Mouse (Mus musculus) layer of hippocampus, postnatal 14 days (tissue): ENCODE measurements around the gene Aggf1. TPM values are rescaled to one million over a fixed set of nuclear protein-coding genes. Genes with fewer than 3 reads are reported as not detected.
A peak's percentile ranks its signal among the peaks of the same experiment; 100 is the strongest.

ENCODE experiments used
- DNase-seq, 2 experiments: peaks; one replicate each; pipeline ENCODE4 v3.0.0; 2021 to 2022; ENCODE audit warnings: low spot score in 2 of 2, mixed read lengths in 1 of 2
- total RNA-seq, 2 experiments: library from RNA; stranded (reverse); gene quantifications; 2 replicates each; pipeline ENCODE4 v1.2.3; 2021

The Aggf1 gene
- total RNA-seq, 2 experiments from 2014 or later, result 44.1 to 45.5 TPM

DNA sequence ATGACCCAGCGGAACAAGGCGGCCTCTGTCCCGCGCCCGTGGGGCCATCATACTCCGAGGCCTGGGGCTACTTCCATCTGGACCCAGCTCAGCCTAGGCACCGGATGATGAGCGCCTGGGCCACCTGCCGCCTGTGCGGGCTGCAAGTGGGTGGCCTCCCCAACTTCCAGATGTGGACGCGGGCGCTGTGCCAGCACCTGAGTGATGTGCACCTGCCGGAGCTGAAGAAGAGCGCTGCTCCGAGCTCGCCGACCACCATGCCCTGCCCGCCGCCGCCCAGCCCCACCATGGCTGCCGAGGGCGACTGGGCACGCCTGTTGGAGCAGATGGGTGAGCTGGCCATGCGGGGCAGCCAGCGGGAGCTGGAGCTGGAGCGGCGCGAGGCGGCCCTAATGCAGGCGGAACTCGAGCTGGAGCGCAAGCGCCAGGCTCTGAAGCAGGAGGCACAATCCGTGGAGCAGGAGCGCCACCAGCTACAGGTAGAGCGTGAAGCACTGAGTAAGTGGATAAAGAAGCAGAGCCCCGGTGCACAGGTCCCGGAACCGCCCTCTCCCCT lies 39.0 kb downstream of the Aggf1 start:
- no peak for DNase-seq

DNA sequence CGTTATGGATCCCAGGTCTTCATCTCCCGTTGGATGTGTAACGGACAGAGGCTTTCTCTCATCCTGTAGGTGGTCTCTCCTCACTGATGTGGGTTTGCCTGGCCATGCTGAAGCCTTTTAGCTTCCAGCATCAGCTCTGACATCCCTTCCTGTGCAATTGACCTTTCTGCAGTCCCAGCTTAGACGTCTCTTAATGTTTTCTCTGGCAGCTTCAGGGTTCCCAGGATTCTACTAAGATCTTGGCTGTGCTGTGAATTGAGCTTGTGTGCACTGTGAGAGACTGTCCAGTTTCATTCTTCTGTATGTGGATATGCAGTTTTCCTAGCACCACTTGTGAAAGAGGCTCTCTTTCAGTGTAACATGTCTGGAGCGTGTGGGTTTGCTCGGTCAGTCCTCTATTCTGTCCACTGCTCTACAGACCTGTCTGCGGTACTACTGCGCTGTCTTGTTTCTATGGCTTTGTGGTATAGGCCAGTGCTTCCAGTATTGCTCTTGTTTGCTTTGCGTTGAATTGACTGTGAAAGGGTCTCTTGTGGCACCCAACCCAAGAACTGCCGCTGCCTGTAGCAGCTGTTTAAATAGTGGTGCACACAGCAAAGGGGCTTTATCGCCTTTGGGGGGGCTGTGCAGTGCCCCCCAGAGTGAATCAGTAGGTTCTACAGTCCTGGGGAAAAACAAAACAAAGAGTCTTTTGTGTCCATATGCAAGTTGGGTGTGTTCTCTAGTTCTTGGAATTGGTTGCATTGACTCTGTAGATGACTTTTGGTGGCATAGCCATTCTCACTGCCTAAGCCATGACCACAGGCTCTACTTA lies 42.9 kb downstream of the Aggf1 start:
- DNase-seq, result no peak

DNA sequence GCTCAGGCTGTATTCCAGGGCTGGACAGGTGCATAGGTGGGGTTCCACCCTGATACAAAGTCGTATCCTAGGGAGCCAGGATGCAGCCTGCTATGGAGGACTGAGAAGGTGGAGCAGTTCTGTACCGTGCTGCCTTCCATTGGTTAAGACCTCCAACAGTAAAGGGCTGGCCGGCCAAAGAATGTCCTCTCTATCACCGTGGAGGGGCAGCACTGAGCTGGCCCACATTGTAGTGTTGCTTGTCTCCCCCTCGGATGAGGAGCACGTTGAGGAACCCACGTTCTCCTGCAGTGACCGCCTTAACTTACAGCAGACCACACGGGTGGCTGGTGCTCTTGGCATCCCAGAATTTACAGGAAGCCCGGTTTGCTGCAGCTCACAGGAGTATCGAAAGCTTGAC lies 44.6 kb downstream of the Aggf1 start:
- no peak for DNase-seq

DNA sequence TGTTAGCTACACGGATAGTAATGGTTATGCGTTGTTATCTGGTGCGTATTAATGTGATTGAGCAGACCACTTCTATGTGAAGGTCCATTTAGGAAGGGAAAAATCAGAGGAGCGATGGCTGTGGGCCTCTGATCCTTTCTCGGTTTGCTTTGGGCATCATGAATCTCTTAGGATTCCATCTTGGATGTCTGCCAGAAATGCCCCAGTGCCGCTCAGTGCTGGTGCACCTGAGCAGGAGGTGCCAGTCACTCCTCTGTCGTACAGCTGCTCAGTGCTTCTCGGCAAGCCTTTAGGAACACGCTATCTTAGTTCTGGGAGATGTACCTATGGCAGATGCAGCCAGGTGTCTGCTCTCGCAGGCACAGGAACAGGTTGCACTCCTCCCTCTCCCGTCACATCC lies 46.4 kb downstream of the Aggf1 start:
- DNase-seq, result no peak

DNA sequence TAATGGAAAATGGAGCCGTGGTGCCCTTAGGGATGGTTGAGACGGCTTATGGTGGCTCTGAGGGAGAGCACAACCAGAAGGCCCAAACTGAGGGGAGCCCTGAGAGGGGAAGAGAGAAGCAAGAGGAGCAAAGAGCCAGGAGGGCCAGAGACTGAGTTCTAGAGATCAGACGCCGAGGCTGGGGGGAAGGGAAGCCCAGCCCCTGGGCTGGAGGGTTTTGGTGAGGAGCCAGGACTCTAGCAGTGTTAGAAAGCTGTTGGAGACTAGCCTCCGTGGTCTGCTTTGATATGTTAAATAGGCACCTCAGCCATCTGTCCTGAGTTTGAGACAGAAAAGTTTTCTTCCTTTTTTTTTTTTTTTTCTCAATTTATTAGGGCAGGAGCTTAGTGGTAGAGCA lies 47.8 kb downstream of the Aggf1 start:
- peak in 1 of 2 experiments; percentile 72 for DNase-seq

DNA sequence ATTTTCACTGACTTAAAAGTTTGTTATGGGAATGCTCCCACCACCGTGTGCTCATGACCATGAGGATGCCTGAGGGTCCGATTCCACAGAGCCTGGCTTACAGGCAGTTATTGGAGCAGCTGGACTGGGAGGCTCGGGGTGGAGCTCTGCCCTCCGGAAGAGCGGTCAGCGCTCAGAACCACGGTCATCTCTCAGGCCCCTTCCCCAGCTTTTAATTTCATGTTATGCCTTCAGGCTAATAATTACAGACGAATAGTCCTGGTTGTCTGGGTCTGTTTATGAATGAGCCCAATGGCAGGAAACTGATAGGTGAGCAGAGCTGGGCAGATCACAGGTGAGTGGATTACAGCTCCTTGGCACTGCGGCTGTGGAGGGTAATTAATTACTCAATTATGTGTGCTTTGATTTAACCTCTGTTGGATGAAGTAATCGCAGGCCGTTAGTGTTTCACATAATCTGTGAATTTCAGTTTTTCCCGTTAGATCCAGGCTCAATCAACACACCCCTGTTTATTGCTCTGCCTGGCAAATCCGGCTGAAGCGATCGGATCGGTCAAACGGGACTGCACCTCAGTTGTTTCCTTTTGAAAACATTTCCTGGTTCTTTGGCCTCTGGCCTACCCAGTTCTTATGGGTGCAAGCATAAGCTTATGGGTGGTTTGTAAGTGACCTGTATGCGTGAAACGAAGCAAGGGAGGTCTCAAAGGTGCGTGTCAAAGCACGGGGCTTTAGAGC lies 48.4 kb downstream of the Aggf1 start:
- no peak for DNase-seq

DNA sequence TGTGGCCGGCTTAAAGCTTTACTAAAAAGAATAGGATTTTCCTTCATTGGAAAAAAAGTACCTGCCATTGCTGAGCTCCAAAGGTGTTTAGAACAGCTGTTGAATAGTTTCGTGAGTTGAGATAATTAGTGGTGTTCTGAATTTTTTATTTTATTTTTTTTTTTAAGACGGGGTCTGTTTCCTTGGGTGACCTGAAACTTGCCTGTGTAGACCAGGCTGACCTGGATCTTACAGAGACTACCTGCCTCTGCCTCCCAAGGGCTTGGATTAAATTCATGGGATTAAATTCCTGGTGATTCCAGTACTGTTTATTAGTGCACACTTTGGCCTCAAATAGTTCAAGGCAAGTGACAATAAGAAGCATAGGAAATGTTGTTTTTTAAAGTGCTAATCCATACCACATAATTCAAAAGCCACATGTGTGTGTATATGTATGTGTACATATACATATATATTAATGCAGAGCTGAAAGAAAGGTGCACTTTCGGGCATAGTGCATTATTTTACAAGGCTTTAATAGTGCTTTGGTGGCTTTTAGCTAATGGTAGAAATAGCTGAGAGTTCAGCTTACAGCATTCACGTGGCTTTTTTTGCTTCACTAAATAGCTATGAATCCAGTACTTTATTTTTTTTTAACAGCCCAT lies 49.1 kb downstream of the Aggf1 start:
- DNase-seq, result no peak

DNA sequence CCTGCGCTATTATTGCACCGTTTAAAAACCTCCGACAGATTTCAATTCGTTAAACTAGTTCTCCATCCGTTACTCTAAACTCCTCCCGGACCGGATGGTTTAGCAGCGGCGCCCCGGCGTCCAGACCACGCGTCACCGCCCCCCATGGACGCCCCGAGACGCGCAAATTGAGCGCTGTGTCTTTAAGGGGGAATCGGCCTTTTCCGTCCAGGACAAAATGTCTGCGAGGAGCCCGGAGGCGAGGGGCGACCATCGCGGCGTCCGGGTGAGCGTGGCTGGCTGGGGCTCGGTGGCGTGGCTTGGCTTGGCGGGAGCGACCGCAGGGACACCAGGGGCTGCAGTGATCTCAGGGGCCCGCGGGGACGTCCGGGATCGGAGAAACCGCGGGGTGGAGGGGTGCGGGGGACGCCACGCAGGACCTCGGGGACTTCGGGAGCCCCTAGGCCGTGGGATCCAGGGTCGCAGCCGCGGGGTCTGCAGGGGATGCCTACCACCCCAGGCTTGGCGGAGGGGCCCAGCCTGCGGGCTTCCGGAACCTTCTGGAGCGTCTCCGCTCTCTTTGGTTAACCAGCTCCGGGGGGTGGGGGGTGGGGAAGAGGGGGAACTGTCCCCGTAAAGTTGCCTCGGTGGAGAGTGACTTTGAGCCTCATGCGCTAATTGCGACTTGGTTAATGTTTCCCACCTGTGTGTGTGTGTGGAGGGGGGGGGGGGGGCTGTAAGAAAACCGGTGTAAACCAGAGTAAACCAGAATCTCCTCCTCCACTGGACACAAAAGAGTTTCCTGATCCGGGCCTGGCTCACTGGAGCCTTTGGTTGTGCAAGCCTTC lies 49.9 kb downstream of the Aggf1 start:
- DNase-seq, result peak; percentile 75 to 76

DNA sequence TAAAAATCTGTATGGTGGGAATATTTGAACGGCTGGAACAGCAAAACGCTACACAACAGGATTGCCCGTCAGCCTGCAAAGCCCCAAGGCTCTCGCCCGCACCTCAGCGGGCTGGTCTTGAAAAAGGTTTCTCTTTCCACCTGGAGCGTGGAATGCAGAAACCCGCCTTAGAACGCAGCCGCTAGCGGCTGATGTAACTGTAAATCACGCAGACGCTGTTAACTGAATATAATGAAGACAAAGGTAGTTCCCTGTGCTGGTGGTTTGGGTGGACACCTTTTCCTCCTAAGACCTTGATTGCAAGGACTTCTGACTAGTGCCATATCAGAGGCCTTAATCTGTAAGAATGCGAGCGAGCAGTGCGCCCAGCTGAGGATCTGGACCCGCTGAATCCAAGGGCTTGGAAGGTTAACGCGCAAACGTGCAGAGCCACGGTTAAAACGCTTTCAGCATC lies 50.5 kb downstream of the Aggf1 start:
- no peak for DNase-seq

DNA sequence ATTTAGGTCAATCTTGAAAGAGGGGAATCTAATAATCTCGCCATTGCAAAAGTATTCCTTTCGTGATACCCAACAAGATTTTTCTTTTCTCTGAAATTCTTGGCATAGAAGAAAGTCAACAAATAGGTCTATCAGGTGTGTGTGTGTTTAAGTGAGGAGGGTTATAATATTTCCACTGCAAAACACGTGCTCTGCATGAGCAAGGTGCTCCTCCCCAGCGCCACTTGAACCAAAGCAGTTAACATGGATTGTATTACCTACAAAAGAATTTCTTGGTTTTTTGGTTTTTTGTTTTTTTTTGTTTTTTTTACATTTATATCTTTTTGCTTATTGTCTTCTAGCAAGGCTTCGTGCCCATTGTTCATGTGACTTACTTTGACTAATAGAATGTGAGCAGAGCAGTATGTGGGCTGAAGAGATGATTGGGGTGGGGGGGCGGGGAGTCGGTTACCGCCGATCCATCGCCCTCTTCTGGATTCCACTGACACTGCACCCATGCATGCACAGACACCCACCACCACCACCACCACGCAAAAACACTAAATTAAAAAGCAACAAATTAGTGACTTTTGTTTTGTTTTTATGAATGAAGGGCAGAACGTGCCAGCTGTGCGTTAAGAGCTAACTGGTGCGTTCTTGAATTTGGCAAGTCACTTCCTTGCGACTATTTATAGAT lies 51.1 kb downstream of the Aggf1 start:
- DNase-seq, result peak; percentile 60 to 77

DNA sequence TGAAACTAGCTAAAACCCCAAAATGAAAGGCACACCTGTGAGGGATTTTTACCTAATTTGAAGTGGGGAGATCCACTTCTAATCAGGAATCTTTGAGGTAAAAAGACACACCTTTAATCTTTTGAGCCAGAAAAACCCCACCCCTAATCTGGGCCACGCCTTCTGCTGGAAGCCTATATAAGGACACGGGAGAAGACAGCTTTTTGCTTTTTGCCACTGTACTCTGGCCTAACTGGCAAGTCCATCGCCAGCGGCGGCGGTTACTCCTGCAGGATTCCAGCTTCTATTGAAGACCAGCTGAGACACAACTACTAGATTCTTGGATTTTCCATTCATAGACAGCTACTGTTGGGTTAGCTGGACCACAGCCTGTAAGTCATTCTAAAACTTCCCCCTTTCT lies 51.8 kb downstream of the Aggf1 start, which contains the start of gene Zbed3:
Gene Zbed3 (plus strand): TSS at position 213 of the 400 bp plus-strand sequence.
- no peak for DNase-seq

DNA sequence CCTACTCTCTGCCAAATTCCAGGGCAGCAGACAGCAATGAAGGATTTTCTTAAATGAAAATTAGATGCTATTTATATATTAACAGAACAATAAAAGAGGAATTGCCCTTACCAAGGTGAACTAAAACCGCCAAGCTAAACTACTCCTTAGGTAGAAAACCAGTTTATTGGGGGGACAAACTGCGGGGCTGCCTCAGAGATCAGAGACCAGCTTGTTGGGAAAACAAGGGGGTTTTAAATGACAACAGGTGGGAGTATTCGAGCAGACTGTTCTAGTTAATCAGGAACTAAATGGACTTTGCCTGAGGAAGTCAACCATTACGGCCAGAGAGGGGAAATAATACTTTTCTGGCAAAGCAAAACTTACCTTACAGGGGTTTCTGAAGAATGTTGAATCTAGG lies 54.7 kb downstream of the Aggf1 start:
- no peak for DNase-seq

DNA sequence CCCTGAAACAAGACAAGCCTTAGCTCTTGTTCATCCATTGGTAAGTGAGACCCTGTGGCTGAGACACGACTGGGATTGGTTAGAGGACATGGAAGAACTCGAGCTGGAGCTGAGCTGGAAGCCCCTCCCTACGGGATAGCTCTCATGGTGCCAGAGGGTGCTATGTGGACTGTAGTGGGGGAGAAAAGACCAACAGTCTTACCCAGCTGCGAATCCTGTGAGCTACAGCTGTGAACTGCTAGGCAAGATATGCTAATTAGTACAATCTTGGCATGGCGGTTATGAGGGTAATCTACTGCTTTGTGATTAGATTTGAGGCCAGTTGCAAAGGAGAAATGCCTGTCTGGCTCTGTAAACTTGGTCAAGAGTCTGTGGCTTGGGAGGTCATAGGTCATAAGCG lies 56.0 kb downstream of the Aggf1 start:
- DNase-seq, result no peak

DNA sequence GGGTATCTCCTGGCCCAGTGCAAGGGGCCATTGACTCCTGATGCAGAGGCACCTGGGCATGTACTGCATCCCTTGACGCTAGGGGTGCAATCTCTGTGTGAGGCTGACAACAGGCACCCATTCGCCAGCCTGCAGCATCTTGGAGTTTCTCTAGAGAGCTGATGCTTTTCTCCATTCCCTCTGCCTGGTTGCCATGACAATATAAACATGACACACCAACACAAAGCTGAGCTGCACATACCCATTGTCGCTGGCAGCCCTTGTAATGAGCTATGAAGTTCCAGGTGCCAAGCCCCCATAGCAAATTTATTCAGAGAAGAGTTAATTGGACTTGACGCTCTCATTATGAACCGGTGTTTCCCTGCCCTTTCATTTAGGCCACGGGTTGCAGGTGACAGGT lies 63.1 kb downstream of the Aggf1 start:
- no peak for DNase-seq

DNA sequence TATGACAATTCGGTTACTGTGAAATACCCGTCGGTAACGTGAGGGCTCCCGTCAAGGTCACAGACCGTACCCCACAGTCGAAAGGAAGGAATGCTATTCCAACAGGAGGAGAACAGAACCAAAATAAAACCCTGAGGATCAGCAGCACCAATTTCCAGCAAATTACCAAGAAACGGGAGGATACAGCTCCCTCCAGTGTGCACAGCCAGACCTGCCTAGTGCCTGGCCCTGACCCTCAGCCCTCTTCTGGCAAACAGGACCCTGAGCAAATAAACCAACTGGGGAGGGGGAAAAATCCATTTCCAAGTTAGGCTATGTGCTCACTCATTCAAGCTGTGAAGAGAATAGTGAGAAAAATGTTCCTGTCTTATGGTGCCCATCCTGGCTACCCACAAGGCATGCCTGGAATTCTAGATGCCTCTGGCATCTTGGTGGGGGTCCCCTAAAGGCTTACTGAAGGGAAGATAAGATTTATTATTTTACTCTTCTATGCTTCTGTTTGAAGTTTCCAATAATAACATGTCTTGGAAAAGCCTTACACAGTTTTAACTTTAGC lies 68.0 kb downstream of the Aggf1 start:
- no peak for DNase-seq

DNA sequence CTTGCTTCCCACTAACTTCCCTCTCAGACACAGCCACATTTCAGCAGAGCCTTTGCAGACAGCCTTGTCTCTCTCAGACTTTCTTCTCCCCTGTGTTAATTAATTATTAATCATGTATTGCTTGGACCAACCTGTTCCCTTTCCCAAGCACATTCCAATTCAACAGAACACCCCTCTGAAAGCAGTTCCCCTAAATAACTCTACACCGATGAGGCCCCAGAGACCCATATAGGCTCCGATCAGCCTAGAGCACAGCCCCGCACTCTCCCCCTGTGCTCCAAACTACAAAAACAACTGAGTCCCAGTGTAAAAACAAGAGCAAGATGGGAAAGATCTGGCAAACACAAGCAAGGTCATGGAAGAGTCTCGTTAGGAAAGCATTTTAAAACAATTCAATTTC lies 68.6 kb downstream of the Aggf1 start:
- DNase-seq, result no peak
